Mouse (Mus musculus): Measurements from ENCODE around the gene Ackr1.

The Ackr1 gene

GRCm38 (mm10) chr1:173333312-173334253 is at the start of gene Ackr1:
TSS of gene Ackr1 (minus strand) at chr1:173333750.
- DNase-seq (ENCODE audit: low read depth, low spot score) = peak; percentile 78

- DNase-seq (ENCODE audit: low read depth, low spot score) = no peak
Observed at GRCm38 (mm10) chr1:173381436-173381835, 47.9 kb upstream of the Ackr1 start.

- DNase-seq (ENCODE audit: low read depth, low spot score) = no peak
Observed at GRCm38 (mm10) chr1:173377380-173378112, 44.0 kb upstream of the Ackr1 start.

- DNase-seq (ENCODE audit: low read depth, low spot score) = no peak
Observed at GRCm38 (mm10) chr1:173374020-173374419, 40.5 kb upstream of the Ackr1 start.

GRCm38 (mm10) chr1:173371586-173371985 is 38.0 kb upstream of the Ackr1 start:
- DNase-seq (ENCODE audit: low read depth, low spot score) = no peak

- no peak for DNase-seq (ENCODE audit: low read depth, low spot score)
Observed at GRCm38 (mm10) chr1:173370456-173370855, 36.9 kb upstream of the Ackr1 start.

GRCm38 (mm10) chr1:173369611-173370010 is 36.1 kb upstream of the Ackr1 start:
- DNase-seq (ENCODE audit: low read depth, low spot score) = no peak

- DNase-seq (ENCODE audit: low read depth, low spot score) = no peak
Observed at GRCm38 (mm10) chr1:173367356-173368046, 34.0 kb upstream of the Ackr1 start, which contains the start of gene Cadm3. TSS of gene Cadm3 (minus strand) at chr1:173367695.

- no peak for DNase-seq (ENCODE audit: low read depth, low spot score)
Observed at GRCm38 (mm10) chr1:173366701-173367355, 33.3 kb upstream of the Ackr1 start.

GRCm38 (mm10) chr1:173365970-173366409 is 32.4 kb upstream of the Ackr1 start:
- no peak for DNase-seq (ENCODE audit: low read depth, low spot score)

GRCm38 (mm10) chr1:173364125-173364800 is 30.7 kb upstream of the Ackr1 start:
- no peak for DNase-seq (ENCODE audit: low read depth, low spot score)

- DNase-seq (ENCODE audit: low read depth, low spot score) = no peak
Observed at GRCm38 (mm10) chr1:173363436-173363835, 29.9 kb upstream of the Ackr1 start.

GRCm38 (mm10) chr1:173361651-173362050 is 28.1 kb upstream of the Ackr1 start:
- DNase-seq (ENCODE audit: low read depth, low spot score) = no peak

- DNase-seq (ENCODE audit: low read depth, low spot score) = no peak
Observed at GRCm38 (mm10) chr1:173359590-173360290, 26.2 kb upstream of the Ackr1 start.

- no peak for DNase-seq (ENCODE audit: low read depth, low spot score)
Observed at GRCm38 (mm10) chr1:173357799-173358198, 24.2 kb upstream of the Ackr1 start.

- no peak for DNase-seq (ENCODE audit: low read depth, low spot score)
Observed at GRCm38 (mm10) chr1:173356699-173357098, 23.1 kb upstream of the Ackr1 start.

- DNase-seq (ENCODE audit: low read depth, low spot score) = no peak
Observed at GRCm38 (mm10) chr1:173355107-173355846, 21.7 kb upstream of the Ackr1 start.

- no peak for DNase-seq (ENCODE audit: low read depth, low spot score)
Observed at GRCm38 (mm10) chr1:173350372-173350957, 16.9 kb upstream of the Ackr1 start, which contains the start of gene Aim2. TSS of gene Aim2 (plus strand) at chr1:173350879.

- DNase-seq (ENCODE audit: low read depth, low spot score) = peak; percentile 71
Observed at GRCm38 (mm10) chr1:173349946-173350345, 16.4 kb upstream of the Ackr1 start.
